Mouse (Mus musculus): ENCODE measurements around the gene Vma21-ps.
"Not testable (repeated sequence)": the region's sequence is repeated elsewhere in the genome, so short reads cannot be mapped to it uniquely, and the experiment has no call there.

Vma21-ps gene

GRCm38 (mm10) chr4:52497144-52497543, at the start of gene Vma21-ps:
Gene Vma21-ps, minus strand, starts transcription at chr4:52497244.
- DNase-seq = not testable (repeated sequence)

GRCm38 (mm10) chr4:52543001-52543400, 46.0 kb upstream of the Vma21-ps start:
- no peak for DNase-seq

GRCm38 (mm10) chr4:52530636-52531035, 33.6 kb upstream of the Vma21-ps start:
- peak; percentile 64 for DNase-seq

- DNase-seq = no peak
Observed at GRCm38 (mm10) chr4:52526464-52526863, 29.4 kb upstream of the Vma21-ps start.

GRCm38 (mm10) chr4:52519301-52519700, 22.3 kb upstream of the Vma21-ps start:
- DNase-seq = peak; percentile 65

- DNase-seq = no peak
Observed at GRCm38 (mm10) chr4:52517580-52517979, 20.5 kb upstream of the Vma21-ps start.

GRCm38 (mm10) chr4:52487486-52487885, 9.6 kb downstream of the Vma21-ps start:
- no peak for DNase-seq

- no peak for DNase-seq
Observed at GRCm38 (mm10) chr4:52473431-52473830, 23.6 kb downstream of the Vma21-ps start.

GRCm38 (mm10) chr4:52461321-52461720, 35.7 kb downstream of the Vma21-ps start:
- peak; percentile 88 for DNase-seq

- DNase-seq = no peak
Observed at GRCm38 (mm10) chr4:52459726-52460125, 37.3 kb downstream of the Vma21-ps start.
